Mouse (Mus musculus): Measurements from ENCODE around the gene Lum. TPM values are rescaled to one million over a fixed set of nuclear protein-coding genes. Genes with fewer than 3 reads are reported as not detected.

Gene Lum
- polyA plus RNA-seq (2015; fragmentation: Nextera tagmentation; extraction: Ambion mirVana), result 532 and 550 TPM in 2 replicates

DNA sequence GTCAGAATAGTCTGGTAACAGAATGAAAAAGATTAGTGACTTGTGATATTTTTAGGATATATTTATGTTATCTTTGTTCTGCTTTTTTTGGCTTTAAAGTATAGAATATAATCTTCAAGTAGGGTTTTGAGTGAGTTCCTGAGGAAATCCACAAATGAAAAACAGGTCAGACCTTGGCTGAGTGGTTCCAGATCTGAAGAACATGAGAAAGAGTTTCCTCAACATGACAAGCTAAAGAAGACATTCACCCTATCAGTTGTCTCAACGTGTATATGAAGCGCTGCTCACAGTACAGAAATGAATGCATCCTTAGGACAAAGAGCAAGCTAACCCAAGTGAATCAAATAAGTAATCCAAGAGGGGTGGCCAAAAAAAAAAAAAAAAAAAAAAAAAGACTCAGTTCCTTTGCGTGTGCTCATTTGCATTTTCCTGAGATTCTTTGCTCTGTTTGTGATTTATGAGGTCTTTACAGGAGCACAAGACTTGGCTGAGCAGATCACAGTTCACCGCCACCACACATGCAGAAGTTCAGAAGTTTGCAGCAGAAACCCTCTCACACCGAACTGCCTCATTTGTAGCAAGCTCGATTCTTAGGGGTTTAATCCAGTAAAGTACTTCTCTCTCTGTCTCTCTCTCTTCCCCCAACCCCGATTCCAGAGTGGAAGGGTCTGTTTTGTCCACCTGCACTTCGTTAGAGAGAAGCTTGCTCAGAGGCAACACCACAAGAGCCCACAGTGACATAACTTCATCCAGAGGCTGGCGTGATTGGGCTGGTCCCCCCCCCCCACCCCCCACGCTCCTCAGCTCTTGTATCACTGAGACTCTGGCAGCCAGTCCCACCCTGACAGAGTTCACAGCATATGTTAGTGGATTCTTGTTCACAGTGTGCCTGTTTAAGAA, at the start of gene Lum:
Gene Lum, plus strand, starts transcription at position 172 of the 900 bp plus-strand sequence.
- Histone ChIP-seq H3K4me3 (replicated peaks) (peak within 1 kb of the TSS; percentile 35), H3K36me3 (peaks cover 15% of the 10 kb centered on the region), H3K9ac (no peak within 1 kb of the TSS), H3K4me1 (no peaks in the 10 kb centered on the region), H3K27ac (replicated peaks) (peak within 1 kb of the TSS; percentile 93), H3K27me3 (no peaks in the 10 kb centered on the region), H3K9me3 (replicated peaks) (no peaks in the 10 kb centered on the region), H3K4me2 (replicated peaks) (peak within 1 kb of the TSS; percentile 44)
- ATAC-seq (ENCODE audit: insufficient number of reproducible peaks, low FRiP score, low TSS enrichment, low read depth), result peak; percentile 87
- 20% methylated on average over 10 of the region's 10 CpGs for WGBS

GRCm38 (mm10) chr10:97523366-97523765, 41.6 kb upstream of the Lum start:
- Histone ChIP-seq H3K36me3 (no peaks in the 10 kb centered on the region), H3K9me3 (replicated peaks) (no peaks in the 10 kb centered on the region), H3K27ac (replicated peaks) (no peak overlapping the region), H3K4me2 (replicated peaks) (no peak overlapping the region), H3K4me3 (replicated peaks) (no peak overlapping the region), H3K27me3 (no peaks in the 10 kb centered on the region), H3K9ac (no peak overlapping the region), H3K4me1 (no peaks in the 10 kb centered on the region)
- ATAC-seq (ENCODE audit: insufficient number of reproducible peaks, low FRiP score, low TSS enrichment, low read depth), result no peak
- WGBS, result 75% methylated on average over 3 of the region's 3 CpGs

GRCm38 (mm10) chr10:97535697-97536096, 29.2 kb upstream of the Lum start:
- WGBS, result 84% methylated on average over 4 of the region's 4 CpGs
- H3K27me3 ChIP-seq, result no peaks in the 10 kb centered on the region
- H3K36me3 ChIP-seq, result no peaks in the 10 kb centered on the region
- H3K27ac ChIP-seq (replicated peaks), result no peak overlapping the region
- H3K9me3 ChIP-seq (replicated peaks), result no peaks in the 10 kb centered on the region
- no peak overlapping the region for H3K4me3 ChIP-seq (replicated peaks)
- H3K4me2 ChIP-seq (replicated peaks), result no peak overlapping the region
- peaks cover 9% of the 10 kb centered on the region for H3K4me1 ChIP-seq
- no peak overlapping the region for H3K9ac ChIP-seq
- no peak for ATAC-seq (ENCODE audit: insufficient number of reproducible peaks, low FRiP score, low TSS enrichment, low read depth)

DNA sequence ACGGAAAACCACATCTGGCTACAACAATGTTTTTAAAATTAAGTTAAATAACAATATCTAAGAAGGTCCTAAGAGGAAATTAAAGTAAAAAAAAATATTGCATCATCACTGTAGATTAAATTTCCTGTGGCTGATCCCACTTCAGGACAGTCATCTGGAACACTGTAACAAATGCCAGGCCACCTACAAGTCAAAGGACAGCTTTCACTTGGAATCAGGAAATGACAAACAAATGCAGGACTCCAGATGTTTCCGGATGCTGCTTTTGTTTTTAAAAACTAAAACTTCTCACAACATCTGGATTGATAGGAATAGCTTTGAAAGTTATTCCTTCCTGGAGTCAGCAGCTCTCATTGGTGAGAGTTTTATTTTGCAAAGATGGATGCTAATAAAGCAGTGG, 28.0 kb upstream of the Lum start:
- Histone ChIP-seq H3K4me2 (replicated peaks) (no peak overlapping the region), H3K36me3 (no peaks in the 10 kb centered on the region), H3K9me3 (replicated peaks) (no peaks in the 10 kb centered on the region), H3K27ac (replicated peaks) (peak overlapping the region; percentile 66), H3K27me3 (no peaks in the 10 kb centered on the region), H3K9ac (no peak overlapping the region), H3K4me1 (peaks cover 9% of the 10 kb centered on the region), H3K4me3 (replicated peaks) (no peak overlapping the region)
- no peak for ATAC-seq (ENCODE audit: insufficient number of reproducible peaks, low FRiP score, low TSS enrichment, low read depth)
- 30% methylated on average over 2 of the region's 2 CpGs for WGBS

GRCm38 (mm10) chr10:97538202-97538601, 26.7 kb upstream of the Lum start:
- Histone ChIP-seq H3K4me3 (replicated peaks) (no peak overlapping the region), H3K27me3 (no peaks in the 10 kb centered on the region), H3K9me3 (replicated peaks) (no peaks in the 10 kb centered on the region), H3K9ac (no peak overlapping the region), H3K27ac (replicated peaks) (no peak overlapping the region; the same call in 1 of the 2 replicates), H3K4me1 (peaks cover 9% of the 10 kb centered on the region), H3K36me3 (no peaks in the 10 kb centered on the region), H3K4me2 (replicated peaks) (no peak overlapping the region)
- ATAC-seq (ENCODE audit: insufficient number of reproducible peaks, low FRiP score, low TSS enrichment, low read depth), result no peak
- 67% methylated on average over 4 of the region's 4 CpGs for WGBS

DNA sequence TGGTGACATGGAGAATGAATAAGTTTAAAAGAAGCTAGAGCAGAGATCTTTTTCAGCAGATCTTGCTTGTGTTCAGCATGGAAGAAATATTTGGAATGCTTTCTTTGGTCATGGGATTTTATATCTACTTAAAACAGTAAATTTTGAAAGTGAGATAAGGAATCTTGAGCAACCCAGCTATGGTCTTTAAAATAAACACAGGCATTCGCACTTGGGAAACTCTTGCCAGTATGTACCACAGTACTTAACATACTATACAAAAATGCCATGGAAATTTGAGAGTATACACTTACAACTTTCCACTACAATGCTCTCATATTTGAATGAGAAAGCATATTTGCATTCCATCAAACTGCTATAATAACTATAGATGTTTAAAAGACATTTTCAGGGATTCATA, 17.2 kb upstream of the Lum start:
- Histone ChIP-seq H3K27me3 (no peaks in the 10 kb centered on the region), H3K36me3 (no peaks in the 10 kb centered on the region), H3K4me1 (no peaks in the 10 kb centered on the region), H3K4me2 (replicated peaks) (no peak overlapping the region), H3K9me3 (replicated peaks) (no peaks in the 10 kb centered on the region), H3K9ac (no peak overlapping the region), H3K27ac (replicated peaks) (peak overlapping the region; percentile 63; the same call in 1 of the 2 replicates), H3K4me3 (replicated peaks) (no peak overlapping the region)
- 54% methylated on average over 1 of the region's 1 CpGs for WGBS
- ATAC-seq (ENCODE audit: insufficient number of reproducible peaks, low FRiP score, low TSS enrichment, low read depth), result no peak

- ATAC-seq (ENCODE audit: insufficient number of reproducible peaks, low FRiP score, low TSS enrichment, low read depth), result no peak
- no peak overlapping the region for H3K9ac ChIP-seq
- peaks cover 22% of the 10 kb centered on the region for H3K36me3 ChIP-seq
- 43% methylated on average over 8 of the region's 8 CpGs for WGBS
- peak overlapping the region; percentile 35 for H3K4me3 ChIP-seq (replicated peaks)
- H3K4me1 ChIP-seq, result no peaks in the 10 kb centered on the region
- H3K9me3 ChIP-seq (replicated peaks), result no peaks in the 10 kb centered on the region
- H3K4me2 ChIP-seq (replicated peaks), result peak overlapping the region; percentile 38
- peak overlapping the region; percentile 86 for H3K27ac ChIP-seq (replicated peaks)
- H3K27me3 ChIP-seq, result no peaks in the 10 kb centered on the region
Observed at GRCm38 (mm10) chr10:97567489-97568135, 2.7 kb downstream of the Lum start.

DNA sequence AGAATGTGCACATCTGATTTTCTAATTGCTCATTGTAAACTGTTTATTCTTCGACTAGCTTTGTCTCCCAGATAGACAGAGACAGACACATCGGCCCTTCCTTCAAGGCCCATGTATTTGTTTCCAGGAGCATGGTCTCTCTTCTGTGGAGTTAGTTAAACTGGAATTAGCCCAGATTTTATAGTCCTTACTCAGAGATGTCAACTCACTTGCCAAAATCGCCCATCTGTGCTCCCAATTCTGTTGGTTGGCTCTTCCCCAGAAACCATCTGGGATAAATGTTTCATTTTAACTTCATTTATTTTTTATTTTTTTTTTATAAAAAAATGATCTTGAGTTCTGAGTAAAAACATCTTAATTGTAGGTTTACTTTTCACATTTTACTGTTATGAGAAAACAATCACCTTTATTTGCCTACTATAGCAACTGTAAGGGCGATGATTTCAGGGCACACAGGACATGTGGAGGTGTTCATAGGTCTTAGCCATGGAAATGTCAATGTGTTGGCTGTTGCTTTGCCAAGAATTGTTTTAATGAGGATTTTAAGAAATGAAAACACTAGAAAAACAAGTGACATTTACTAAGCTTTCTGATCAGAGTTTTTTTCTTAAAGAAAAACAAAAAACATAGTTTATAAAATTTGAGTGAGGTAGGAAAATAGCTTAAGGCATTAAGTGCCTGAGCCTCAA, 17.8 kb downstream of the Lum start:
- H3K4me1 ChIP-seq, result 0 out of 2 replicates have a peak, but pooled peaks cover 5% of the 10 kb centered on the region
- H3K27ac ChIP-seq (replicated peaks), result peak overlapping the region; percentile 44; the same call in 1 of the 2 replicates
- no peak overlapping the region for H3K9ac ChIP-seq
- no peak for ATAC-seq (ENCODE audit: insufficient number of reproducible peaks, low FRiP score, low TSS enrichment, low read depth)
- H3K4me3 ChIP-seq (replicated peaks), result no peak overlapping the region
- no peaks in the 10 kb centered on the region for H3K27me3 ChIP-seq
- H3K36me3 ChIP-seq, result no peaks in the 10 kb centered on the region
- WGBS, result 70% methylated on average over 4 of the region's 4 CpGs
- no peak overlapping the region for H3K4me2 ChIP-seq (replicated peaks)
- no peaks in the 10 kb centered on the region for H3K9me3 ChIP-seq (replicated peaks)

GRCm38 (mm10) chr10:97584176-97584575, 19.2 kb downstream of the Lum start:
- H3K9ac ChIP-seq, result no peak overlapping the region

GRCm38 (mm10) chr10:97587159-97587558, 22.2 kb downstream of the Lum start:
- H3K4me1 ChIP-seq, result peaks cover 13% of the 10 kb centered on the region
- WGBS, result 47% methylated on average over 5 of the region's 5 CpGs
- H3K27me3 ChIP-seq, result no peaks in the 10 kb centered on the region
- no peaks in the 10 kb centered on the region for H3K36me3 ChIP-seq
- H3K9me3 ChIP-seq (replicated peaks), result no peaks in the 10 kb centered on the region
- H3K27ac ChIP-seq (replicated peaks), result no peak overlapping the region; the same call in 1 of the 2 replicates
- H3K9ac ChIP-seq, result no peak overlapping the region
- ATAC-seq (ENCODE audit: insufficient number of reproducible peaks, low FRiP score, low TSS enrichment, low read depth), result no peak
- H3K4me3 ChIP-seq (replicated peaks), result no peak overlapping the region
- H3K4me2 ChIP-seq (replicated peaks), result no peak overlapping the region

More at GRCm38 (mm10) chr10:97584176-97584575, 19.2 kb downstream of the Lum start:
- 0 out of 2 replicates have a peak overlapping the region, but pooled peaks have one; percentile 34 for H3K27ac ChIP-seq (replicated peaks)
- H3K27me3 ChIP-seq, result no peaks in the 10 kb centered on the region
- H3K36me3 ChIP-seq, result no peaks in the 10 kb centered on the region
- no peak for ATAC-seq (ENCODE audit: insufficient number of reproducible peaks, low FRiP score, low TSS enrichment, low read depth)
- no peak overlapping the region for H3K4me3 ChIP-seq (replicated peaks)
- H3K4me1 ChIP-seq, result 0 out of 2 replicates have a peak, but pooled peaks cover 5% of the 10 kb centered on the region
- H3K9me3 ChIP-seq (replicated peaks), result no peaks in the 10 kb centered on the region
- 22% methylated on average over 3 of the region's 3 CpGs for WGBS
- H3K4me2 ChIP-seq (replicated peaks), result no peak overlapping the region

DNA sequence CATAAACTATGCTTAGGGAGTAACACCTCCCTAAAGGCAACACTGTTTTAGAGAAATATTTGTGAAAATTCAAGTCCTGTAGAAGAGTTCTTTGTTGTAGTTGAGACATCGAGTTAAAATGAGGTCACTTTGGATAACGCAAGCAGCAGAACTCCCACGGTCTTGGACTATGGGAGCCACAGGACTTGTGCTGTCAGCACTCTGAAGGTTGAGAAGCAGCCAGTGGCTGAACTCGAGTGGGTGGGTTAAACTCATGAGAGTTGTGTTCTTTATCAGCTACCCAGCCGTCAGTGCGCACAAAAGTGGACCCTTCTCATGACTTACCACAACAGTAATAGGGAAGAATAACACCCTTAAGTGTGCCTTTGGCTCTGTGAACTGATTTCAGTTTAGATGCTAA, 24.6 kb downstream of the Lum start:
- H3K27me3 ChIP-seq, result no peaks in the 10 kb centered on the region
- 81% methylated on average over 6 of the region's 6 CpGs for WGBS
- no peak overlapping the region for H3K4me2 ChIP-seq (replicated peaks)
- H3K36me3 ChIP-seq, result no peaks in the 10 kb centered on the region
- H3K9ac ChIP-seq, result no peak overlapping the region
- peaks cover 7% of the 10 kb centered on the region for H3K4me1 ChIP-seq
- H3K27ac ChIP-seq (replicated peaks), result no peak overlapping the region
- H3K4me3 ChIP-seq (replicated peaks), result no peak overlapping the region
- no peaks in the 10 kb centered on the region for H3K9me3 ChIP-seq (replicated peaks)
- ATAC-seq (ENCODE audit: insufficient number of reproducible peaks, low FRiP score, low TSS enrichment, low read depth), result no peak

Measured in embryonic facial prominence, embryonic 15.5 days (tissue).